Comparison of ENCODE assay signal across 7 mouse cellular contexts in the genomic region with DNA sequence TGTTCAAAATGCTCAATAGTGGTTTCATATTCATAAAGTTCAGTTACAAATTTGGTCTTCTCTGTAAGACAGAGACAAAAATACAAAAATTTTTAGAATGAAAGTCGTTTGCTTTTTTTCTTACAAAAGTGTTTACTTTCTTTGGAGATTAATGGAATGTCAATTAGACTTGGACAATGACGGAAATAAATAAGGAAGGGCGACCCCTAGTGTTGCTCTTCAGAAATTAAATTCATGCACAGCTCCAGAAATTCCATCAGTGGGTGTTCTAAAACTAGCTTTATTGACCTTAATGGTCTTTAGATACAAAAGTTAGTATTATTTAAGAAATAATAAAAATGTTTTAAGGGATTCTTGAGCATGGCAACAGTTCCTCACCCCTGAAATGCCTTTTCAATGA.
DNase-seq lines count a peak whose midpoint lies in the region; ATAC-seq and TF ChIP-seq lines count a peak whose summit lies in the region.

No protein-coding gene starts in this region.

- TF ChIP-seq CTCF in hindbrain, postnatal 0 days (IDR thresholded peaks at IDR 0.05; ENCODE audit: low read depth), result peak; percentile 66

- peak; percentile 70 for DNase-seq in hindbrain, postnatal 0 days (ENCODE audit: low spot score)
- DNase-seq in urinary bladder, postnatal 14 days (ENCODE audit: low spot score), result peak; percentile 6
- no peak for DNase-seq in urinary bladder, postnatal 4 days (ENCODE audit: low spot score in 2 of 2)
- DNase-seq in fibroblast of lung, adult 2 months (ENCODE audit: low read depth), result peak; percentile 9
- peak; percentile 15 for DNase-seq in telencephalon, adult 2 months (ENCODE audit: low read depth, low spot score)
- no peak for DNase-seq in adrenal gland, postnatal 4 days (ENCODE audit: low spot score in 2 of 2)

- H3K36me3 ChIP-seq in hindbrain, postnatal 0 days (ENCODE audit: insufficient read depth, low read length), result no peaks in the 10 kb centered on the region
- no peaks in the 10 kb centered on the region for H3K36me3 ChIP-seq in hindbrain, embryonic 13.5 days

- no peaks in the 10 kb centered on the region for H3K9me3 ChIP-seq in hindbrain, postnatal 0 days (ENCODE audit: low read length)
- H3K9me3 ChIP-seq in hindbrain, embryonic 13.5 days, result no peaks in the 10 kb centered on the region

- no peak overlapping the region for H3K27ac ChIP-seq in hindbrain, postnatal 0 days
- no peak overlapping the region for H3K27ac ChIP-seq in hindbrain, embryonic 13.5 days

- no peak for ATAC-seq in hindbrain, postnatal 0 days
- no peak for ATAC-seq in hindbrain, embryonic 13.5 days (ENCODE audit: low FRiP score)

- H3K4me3 ChIP-seq in hindbrain, postnatal 0 days (ENCODE audit: low read length), result no peak overlapping the region
- no peak overlapping the region for H3K4me3 ChIP-seq in hindbrain, embryonic 13.5 days

- H3K4me2 ChIP-seq in hindbrain, postnatal 0 days (ENCODE audit: low read depth, low read length), result no peak overlapping the region
- no peak overlapping the region for H3K4me2 ChIP-seq in hindbrain, embryonic 13.5 days

- H3K4me1 ChIP-seq in hindbrain, postnatal 0 days (ENCODE audit: insufficient read depth, low read length), result no peaks in the 10 kb centered on the region
- H3K4me1 ChIP-seq in hindbrain, embryonic 13.5 days (replicated peaks), result no peaks in the 10 kb centered on the region

- 5% methylated on average over 3 of the region's 3 CpGs for WGBS in hindbrain, postnatal 0 days
- 2% methylated on average over 3 of the region's 3 CpGs for WGBS in hindbrain, embryonic 13.5 days

- H3K27me3 ChIP-seq in hindbrain, postnatal 0 days (ENCODE audit: insufficient read depth, low read length), result no peaks in the 10 kb centered on the region
- H3K27me3 ChIP-seq in hindbrain, embryonic 13.5 days, result no peaks in the 10 kb centered on the region

- no peak overlapping the region for H3K9ac ChIP-seq in hindbrain, postnatal 0 days (replicated peaks; ENCODE audit: low read length)
- no peak overlapping the region for H3K9ac ChIP-seq in hindbrain, embryonic 13.5 days

Comparison
In these comparisons a context has a peak if more than half of its experiments do, and no peak if none do; other contexts are left out.
1. DNase-seq: peak in hindbrain, postnatal 0 days (single experiment), urinary bladder, postnatal 14 days (single experiment), fibroblast of lung, adult 2 months (single experiment) and telencephalon, adult 2 months (single experiment); none in urinary bladder, postnatal 4 days (0 of 2) and adrenal gland, postnatal 4 days (0 of 2).